Mouse (Mus musculus) kidney, embryonic 14.5 days (tissue): ENCODE measurements at regions not wholly inside any gene's neighbourhood (a gene's known extent, or its start where the extent isn't known, plus 50 kb on each side); places are given as distances from the start of the nearest gene placed in this dataset.

Experiments
- ATAC-seq: fragments of 200-750 bp; cut with Nextera tagmentation; 2 replicates; pipeline ENCODE4 v1.8.0; 2017; ENCODE audit warnings: moderate number of reproducible peaks, mild to moderate bottlenecking, moderate TSS enrichment, moderate library complexity; ENCODE audit not compliant: low FRiP score, low TSS enrichment
- H3K27ac ChIP-seq: fragments of 300-500 bp; sonication (generic); 2 replicates; pipeline ENCODE4 v1.5.1; 2014; ENCODE audit warnings: low read depth, mild to moderate bottlenecking, low read length, moderate library complexity, mixed read lengths
- H3K27me3 ChIP-seq: fragments of 300-500 bp; sonication (generic); 2 replicates; pipeline ENCODE4 v1.6.1; 2014; ENCODE audit warnings: mild to moderate bottlenecking, low read length; ENCODE audit not compliant: control insufficient read depth, insufficient read depth
- H3K36me3 ChIP-seq: fragments of 300-500 bp; sonication (generic); 2 replicates; pipeline ENCODE4 v1.6.1; 2014; ENCODE audit warnings: low read length, mixed read lengths; ENCODE audit not compliant: control insufficient read depth, insufficient read depth
- H3K4me1 ChIP-seq: fragments of 300-500 bp; sonication (generic); 2 replicates; pipeline ENCODE4 v1.6.1; 2014; ENCODE audit warnings: low read length, mixed read lengths; ENCODE audit not compliant: control insufficient read depth, insufficient read depth
- H3K4me2 ChIP-seq: fragments of 300-500 bp; sonication (generic); replicated peaks from 2 replicates; pipeline ENCODE4 v1.6.1; 2014; ENCODE audit warnings: low read depth, mild to moderate bottlenecking, low read length
- H3K4me3 ChIP-seq: fragments of 300-500 bp; sonication (generic); 2 replicates; pipeline ENCODE4 v1.5.1; 2014; ENCODE audit warnings: mild to moderate bottlenecking, low read length
- H3K9ac ChIP-seq: fragments of 300-500 bp; sonication (generic); 2 replicates; pipeline ENCODE4 v1.6.1; 2014; ENCODE audit warnings: low read depth, mild to moderate bottlenecking, low read length, moderate library complexity
- H3K9me3 ChIP-seq: fragments of 300-500 bp; sonication (generic); 2 replicates; pipeline ENCODE4 v1.6.1; 2016; ENCODE audit warnings: low read length; ENCODE audit not compliant: control insufficient read depth
- WGBS: fragments of 180-500 bp; shearing (Covaris S2); extraction: QIAGEN DNeasy Blood & Tissue Kit; methylation state at CpG from one replicate; pipeline ENCODE4 v1.1.7; 2014; 5-methylcytosine and 5-hydroxymethylcytosine counted together

- Histone ChIP-seq H3K9ac (no peak overlapping the region), H3K4me3 (no peak overlapping the region), H3K27ac (no peak overlapping the region), H3K9me3 (no peaks in the 10 kb centered on the region), H3K27me3 (no peaks in the 10 kb centered on the region), H3K36me3 (no peaks in the 10 kb centered on the region), H3K4me1 (no peaks in the 10 kb centered on the region), H3K4me2 (no peak overlapping the region)
- 91% methylated on average over 7 of the region's 7 CpGs for WGBS
- ATAC-seq, result no peak
Measured at GRCm38 (mm10) chr3:21973681-21974080, 102.8 kb upstream of the Tbl1xr1 start.

GRCm38 (mm10) chr3:21974766-21975165 lies 101.7 kb upstream of the Tbl1xr1 start:
- Histone ChIP-seq H3K36me3 (no peaks in the 10 kb centered on the region), H3K27ac (no peak overlapping the region), H3K4me3 (no peak overlapping the region), H3K4me1 (no peaks in the 10 kb centered on the region), H3K9me3 (no peaks in the 10 kb centered on the region), H3K9ac (no peak overlapping the region), H3K4me2 (no peak overlapping the region), H3K27me3 (no peaks in the 10 kb centered on the region)
- WGBS, result 62% methylated on average over 2 of the region's 2 CpGs
- ATAC-seq, result peak; percentile 60; the same call in 1 of the 2 replicates

- Histone ChIP-seq H3K9me3 (peaks cover 4% of the 10 kb centered on the region; the same call in 1 of the 2 replicates), H3K27ac (no peak overlapping the region), H3K36me3 (no peaks in the 10 kb centered on the region), H3K4me1 (no peaks in the 10 kb centered on the region), H3K9ac (no peak overlapping the region), H3K4me2 (no peak overlapping the region), H3K27me3 (no peaks in the 10 kb centered on the region), H3K4me3 (no peak overlapping the region)
- ATAC-seq, result no peak
- WGBS, result 90% methylated on average over 1 of the region's 1 CpGs
Measured at GRCm38 (mm10) chr3:21977775-21978174, 98.7 kb upstream of the Tbl1xr1 start.

- Histone ChIP-seq H3K9me3 (peaks cover 4% of the 10 kb centered on the region; the same call in 1 of the 2 replicates), H3K4me3 (no peak overlapping the region), H3K4me2 (no peak overlapping the region), H3K9ac (no peak overlapping the region), H3K27me3 (no peaks in the 10 kb centered on the region), H3K36me3 (no peaks in the 10 kb centered on the region), H3K4me1 (0 out of 2 replicates have a peak, but pooled peaks cover 4% of the 10 kb centered on the region), H3K27ac (no peak overlapping the region)
- no peak for ATAC-seq
- WGBS, result 94% methylated on average over 8 of the region's 8 CpGs
Measured at GRCm38 (mm10) chr3:21982991-21983390, 93.5 kb upstream of the Tbl1xr1 start.

GRCm38 (mm10) chr3:21983993-21984725 lies 92.3 kb upstream of the Tbl1xr1 start:
- Histone ChIP-seq H3K27ac (no peak overlapping the region), H3K4me3 (no peak overlapping the region), H3K9ac (no peak overlapping the region), H3K4me2 (no peak overlapping the region), H3K4me1 (0 out of 2 replicates have a peak, but pooled peaks cover 4% of the 10 kb centered on the region), H3K9me3 (peaks cover 4% of the 10 kb centered on the region; the same call in 1 of the 2 replicates), H3K36me3 (no peaks in the 10 kb centered on the region), H3K27me3 (no peaks in the 10 kb centered on the region)
- 35% methylated on average over 2 of the region's 2 CpGs for WGBS
- ATAC-seq, result no peak

GRCm38 (mm10) chr3:21984807-21985206 lies 91.6 kb upstream of the Tbl1xr1 start:
- H3K9ac ChIP-seq, result no peak overlapping the region
- no peak for ATAC-seq
- H3K4me2 ChIP-seq, result no peak overlapping the region
- no peaks in the 10 kb centered on the region for H3K36me3 ChIP-seq
- WGBS, result 51% methylated on average over 2 of the region's 2 CpGs
- no peak overlapping the region for H3K27ac ChIP-seq
- H3K4me3 ChIP-seq, result no peak overlapping the region
- peaks cover 4% of the 10 kb centered on the region; the same call in 1 of the 2 replicates for H3K9me3 ChIP-seq
- H3K4me1 ChIP-seq, result 0 out of 2 replicates have a peak, but pooled peaks cover 4% of the 10 kb centered on the region
- H3K27me3 ChIP-seq, result no peaks in the 10 kb centered on the region

- peaks cover 3% of the 10 kb centered on the region; the same call in 1 of the 2 replicates for H3K9me3 ChIP-seq
- WGBS, result 46% methylated on average over 5 of the region's 5 CpGs
- no peak overlapping the region for H3K4me2 ChIP-seq
- 0 out of 2 replicates have a peak, but pooled peaks cover 10% of the 10 kb centered on the region for H3K4me1 ChIP-seq
- H3K27me3 ChIP-seq, result no peaks in the 10 kb centered on the region
- H3K36me3 ChIP-seq, result no peaks in the 10 kb centered on the region
- H3K27ac ChIP-seq, result no peak overlapping the region
- ATAC-seq, result peak; percentile 81; the same call in 1 of the 2 replicates
- no peak overlapping the region for H3K9ac ChIP-seq
- H3K4me3 ChIP-seq, result no peak overlapping the region
Measured at GRCm38 (mm10) chr3:21986164-21986892, 90.1 kb upstream of the Tbl1xr1 start.

GRCm38 (mm10) chr3:21986893-21987250 lies 89.6 kb upstream of the Tbl1xr1 start:
- ATAC-seq, result peak; percentile 7; the same call in 1 of the 2 replicates
- no peaks in the 10 kb centered on the region for H3K27me3 ChIP-seq
- H3K36me3 ChIP-seq, result no peaks in the 10 kb centered on the region
- H3K4me1 ChIP-seq, result 0 out of 2 replicates have a peak, but pooled peaks cover 10% of the 10 kb centered on the region
- no peaks in the 10 kb centered on the region for H3K9me3 ChIP-seq
- H3K27ac ChIP-seq, result no peak overlapping the region
- H3K9ac ChIP-seq, result no peak overlapping the region
- 90% methylated on average over 2 of the region's 2 CpGs for WGBS
- H3K4me3 ChIP-seq, result no peak overlapping the region
- H3K4me2 ChIP-seq, result no peak overlapping the region
